Mouse (Mus musculus): Measurements from ENCODE around the gene Vmn2r83. TPM values are rescaled to one million over a fixed set of nuclear protein-coding genes. Genes with fewer than 3 reads are reported as not detected.

Gene Vmn2r83
- total and polyA plus RNA-seq, 2 experiments = not detected

GRCm38 (mm10) chr10:79506709-79507108 is 38.2 kb downstream of the Vmn2r83 start:
- Histone ChIP-seq H3K27ac (replicated peaks; ENCODE audit: insufficient read depth, low read depth, low read length) (no peak overlapping the region), H3K27me3 (ENCODE audit: control insufficient read depth, insufficient read depth, low read length) (no peaks in the 10 kb centered on the region), H3K36me3 (ENCODE audit: control insufficient read depth, insufficient read depth, low read length) (no peaks in the 10 kb centered on the region), H3K9ac (ENCODE audit: low read depth, low read length) (no peak overlapping the region), H3K4me3 (ENCODE audit: insufficient read depth, low read depth, low read length) (no peak overlapping the region), H3K79me2 (ENCODE audit: control insufficient read depth, insufficient read depth, low read length) (no peaks in the 10 kb centered on the region), H3K4me1 (ENCODE audit: control insufficient read depth, insufficient read depth, low read length) (no peaks in the 10 kb centered on the region)
- TF ChIP-seq CTCF (IDR thresholded peaks at IDR 0.05; ENCODE audit: low read depth, low read length) = no peak
- TF ChIP-seq POLR2A (IDR thresholded peaks at IDR 0.05; ENCODE audit: extremely low read depth, insufficient read depth, low read length) = no peak
- WGBS = 53% methylated on average over 2 of the region's 2 CpGs
- peak; percentile 14 for DNase-seq (ENCODE audit: extremely low read depth, low read depth, low spot score)

- Histone ChIP-seq H3K4me3 (ENCODE audit: insufficient read depth, low read depth, low read length) (no peak overlapping the region), H3K36me3 (ENCODE audit: control insufficient read depth, insufficient read depth, low read length) (peaks cover 2% of the 10 kb centered on the region; the same call in 1 of the 2 replicates), H3K9ac (ENCODE audit: low read depth, low read length) (no peak overlapping the region), H3K27ac (replicated peaks; ENCODE audit: insufficient read depth, low read depth, low read length) (no peak overlapping the region), H3K79me2 (ENCODE audit: control insufficient read depth, insufficient read depth, low read length) (no peaks in the 10 kb centered on the region), H3K27me3 (ENCODE audit: control insufficient read depth, insufficient read depth, low read length) (no peaks in the 10 kb centered on the region), H3K4me1 (ENCODE audit: control insufficient read depth, insufficient read depth, low read length) (no peaks in the 10 kb centered on the region)
- TF ChIP-seq POLR2A (IDR thresholded peaks at IDR 0.05; ENCODE audit: extremely low read depth, insufficient read depth, low read length) (no peak), CTCF (IDR thresholded peaks at IDR 0.05; ENCODE audit: low read depth, low read length) (no peak)
- 84% methylated on average over 1 of the region's 1 CpGs for WGBS
- DNase-seq (ENCODE audit: extremely low read depth, low read depth, low spot score) = no peak
Measured at GRCm38 (mm10) chr10:79524433-79524832, 55.9 kb downstream of the Vmn2r83 start.

GRCm38 (mm10) chr10:79525456-79526325 is 57.2 kb downstream of the Vmn2r83 start:
- DNase-seq (ENCODE audit: extremely low read depth, low read depth, low spot score) = no peak
- no peak overlapping the region for H3K27ac ChIP-seq (replicated peaks; ENCODE audit: insufficient read depth, low read depth, low read length)
- no peak overlapping the region for H3K9ac ChIP-seq (ENCODE audit: low read depth, low read length)
- H3K4me1 ChIP-seq (ENCODE audit: control insufficient read depth, insufficient read depth, low read length) = no peaks in the 10 kb centered on the region
- peaks cover 2% of the 10 kb centered on the region; the same call in 1 of the 2 replicates for H3K36me3 ChIP-seq (ENCODE audit: control insufficient read depth, insufficient read depth, low read length)
- TF ChIP-seq POLR2A (IDR thresholded peaks at IDR 0.05; ENCODE audit: extremely low read depth, insufficient read depth, low read length) = no peak
- no peak for TF ChIP-seq CTCF (IDR thresholded peaks at IDR 0.05; ENCODE audit: low read depth, low read length)
- H3K4me3 ChIP-seq (ENCODE audit: insufficient read depth, low read depth, low read length) = no peak overlapping the region
- WGBS = 95% methylated on average over 8 of the region's 8 CpGs
- H3K79me2 ChIP-seq (ENCODE audit: control insufficient read depth, insufficient read depth, low read length) = no peaks in the 10 kb centered on the region
- H3K27me3 ChIP-seq (ENCODE audit: control insufficient read depth, insufficient read depth, low read length) = no peaks in the 10 kb centered on the region

GRCm38 (mm10) chr10:79526661-79527452 is 58.3 kb downstream of the Vmn2r83 start:
- Histone ChIP-seq H3K4me1 (ENCODE audit: control insufficient read depth, insufficient read depth, low read length) (no peaks in the 10 kb centered on the region), H3K79me2 (ENCODE audit: control insufficient read depth, insufficient read depth, low read length) (no peaks in the 10 kb centered on the region), H3K9ac (ENCODE audit: low read depth, low read length) (no peak overlapping the region), H3K27me3 (ENCODE audit: control insufficient read depth, insufficient read depth, low read length) (no peaks in the 10 kb centered on the region), H3K27ac (replicated peaks; ENCODE audit: insufficient read depth, low read depth, low read length) (no peak overlapping the region), H3K36me3 (ENCODE audit: control insufficient read depth, insufficient read depth, low read length) (peaks cover 2% of the 10 kb centered on the region; the same call in 1 of the 2 replicates), H3K4me3 (ENCODE audit: insufficient read depth, low read depth, low read length) (no peak overlapping the region)
- TF ChIP-seq CTCF (IDR thresholded peaks at IDR 0.05; ENCODE audit: low read depth, low read length) = no peak
- TF ChIP-seq POLR2A (IDR thresholded peaks at IDR 0.05; ENCODE audit: extremely low read depth, insufficient read depth, low read length) = no peak
- no peak for DNase-seq (ENCODE audit: extremely low read depth, low read depth, low spot score)
- 88% methylated on average over 12 of the region's 12 CpGs for WGBS

DNA sequence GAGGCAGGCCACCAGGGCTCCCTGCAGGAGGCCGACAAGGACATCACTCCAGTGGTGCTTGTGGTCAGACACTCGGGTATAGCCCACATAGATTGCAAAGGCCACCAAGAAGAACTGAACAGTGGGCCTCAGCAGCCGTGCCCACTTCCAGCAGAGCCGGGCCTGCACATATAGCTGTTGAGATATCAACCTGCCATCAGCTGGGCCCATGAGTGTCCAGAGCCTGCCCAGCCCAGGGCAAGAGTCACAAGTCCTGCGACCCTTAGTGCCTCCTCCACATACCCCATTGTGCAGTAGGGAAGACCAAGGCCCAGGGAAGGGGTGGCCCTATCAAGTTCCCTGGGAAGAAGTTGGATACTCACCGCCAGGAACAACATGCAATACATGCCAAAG is 58.9 kb downstream of the Vmn2r83 start:
- TF ChIP-seq CTCF (IDR thresholded peaks at IDR 0.05; ENCODE audit: low read depth, low read length) = no peak
- no peak for TF ChIP-seq POLR2A (IDR thresholded peaks at IDR 0.05; ENCODE audit: extremely low read depth, insufficient read depth, low read length)
- H3K27me3 ChIP-seq (ENCODE audit: control insufficient read depth, insufficient read depth, low read length) = no peaks in the 10 kb centered on the region
- H3K9ac ChIP-seq (ENCODE audit: low read depth, low read length) = no peak overlapping the region
- no peaks in the 10 kb centered on the region for H3K4me1 ChIP-seq (ENCODE audit: control insufficient read depth, insufficient read depth, low read length)
- H3K79me2 ChIP-seq (ENCODE audit: control insufficient read depth, insufficient read depth, low read length) = no peaks in the 10 kb centered on the region
- WGBS = 85% methylated on average over 6 of the region's 6 CpGs
- no peak for DNase-seq (ENCODE audit: extremely low read depth, low read depth, low spot score)
- H3K4me3 ChIP-seq (ENCODE audit: insufficient read depth, low read depth, low read length) = no peak overlapping the region
- H3K27ac ChIP-seq (replicated peaks; ENCODE audit: insufficient read depth, low read depth, low read length) = no peak overlapping the region
- peaks cover 2% of the 10 kb centered on the region; the same call in 1 of the 2 replicates for H3K36me3 ChIP-seq (ENCODE audit: control insufficient read depth, insufficient read depth, low read length)

Data from liver, adult 2 months (tissue).